Mouse (Mus musculus): Measurements from ENCODE around the gene Traf4. TPM values are rescaled to one million over a fixed set of nuclear protein-coding genes. Genes with fewer than 3 reads are reported as not detected.
A peak's percentile ranks its signal among the peaks of the same experiment; 100 is the strongest.

Gene Traf4
- polyA plus RNA-seq, 1 experiment from 2014 or later = 28.6 TPM

- H3K4me2 ChIP-seq (ENCODE audit: low read depth, low read length) = peak overlapping the region; percentile 100
- H3K4me3 ChIP-seq (ENCODE audit: low read depth, low read length) = peak overlapping the region; percentile 96
- WGBS (ENCODE audit: insufficient replicate concordance) = under 1% methylated on average over 22 of the region's 22 CpGs
- no peaks in the 10 kb centered on the region for H3K9me3 ChIP-seq (replicated peaks; ENCODE audit: control insufficient read depth, low read length)
- peaks cover 26% of the 10 kb centered on the region for H3K36me3 ChIP-seq (ENCODE audit: control insufficient read depth, insufficient read depth)
- no peaks in the 10 kb centered on the region for H3K27me3 ChIP-seq (ENCODE audit: control insufficient read depth, insufficient read depth, low read depth, low read length)
- ATAC-seq (ENCODE audit: low read depth) = no peak
- H3K9ac ChIP-seq (ENCODE audit: low read depth, low read length) = peak overlapping the region; percentile 98
- H3K4me1 ChIP-seq (ENCODE audit: control insufficient read depth, low read depth, low read length) = peaks cover 76% of the 10 kb centered on the region
- peak overlapping the region; percentile 87 for H3K27ac ChIP-seq (ENCODE audit: low read length)
Observed at GRCm38 (mm10) chr11:78163681-78164603, 1.4 kb downstream of the Traf4 start.

- Histone ChIP-seq H3K27me3 (ENCODE audit: control insufficient read depth, insufficient read depth, low read depth, low read length) (no peaks in the 10 kb centered on the region), H3K27ac (ENCODE audit: low read length) (peak overlapping the region; percentile 87; the same call in 1 of the 2 replicates), H3K9ac (ENCODE audit: low read depth, low read length) (peak overlapping the region; percentile 98), H3K9me3 (replicated peaks; ENCODE audit: control insufficient read depth, low read length) (no peaks in the 10 kb centered on the region), H3K4me2 (ENCODE audit: low read depth, low read length) (peak overlapping the region; percentile 100), H3K4me1 (ENCODE audit: control insufficient read depth, low read depth, low read length) (peaks cover 68% of the 10 kb centered on the region), H3K4me3 (ENCODE audit: low read depth, low read length) (peak overlapping the region; percentile 96), H3K36me3 (ENCODE audit: control insufficient read depth, insufficient read depth) (peaks cover 34% of the 10 kb centered on the region)
- no peak for ATAC-seq (ENCODE audit: low read depth)
- WGBS (ENCODE audit: insufficient replicate concordance) = 90% methylated on average over 2 of the region's 2 CpGs
Observed at GRCm38 (mm10) chr11:78163045-78163444, 2.3 kb downstream of the Traf4 start.

- Histone ChIP-seq H3K4me2 (ENCODE audit: low read depth, low read length) (peak overlapping the region; percentile 100), H3K27me3 (ENCODE audit: control insufficient read depth, insufficient read depth, low read depth, low read length) (no peaks in the 10 kb centered on the region), H3K9me3 (replicated peaks; ENCODE audit: control insufficient read depth, low read length) (no peaks in the 10 kb centered on the region), H3K4me1 (ENCODE audit: control insufficient read depth, low read depth, low read length) (peaks cover 63% of the 10 kb centered on the region), H3K4me3 (ENCODE audit: low read depth, low read length) (peak overlapping the region; percentile 96), H3K9ac (ENCODE audit: low read depth, low read length) (0 out of 2 replicates have a peak overlapping the region, but pooled peaks have one; percentile 98), H3K36me3 (ENCODE audit: control insufficient read depth, insufficient read depth) (peaks cover 40% of the 10 kb centered on the region), H3K27ac (ENCODE audit: low read length) (0 out of 2 replicates have a peak overlapping the region, but pooled peaks have one; percentile 30)
- ATAC-seq (ENCODE audit: low read depth) = no peak
- WGBS (ENCODE audit: insufficient replicate concordance) = 74% methylated on average over 6 of the region's 6 CpGs
Observed at GRCm38 (mm10) chr11:78162504-78162903, 2.9 kb downstream of the Traf4 start.

GRCm38 (mm10) chr11:78161968-78162367, 3.4 kb downstream of the Traf4 start:
- H3K4me1 ChIP-seq (ENCODE audit: control insufficient read depth, low read depth, low read length) = peaks cover 58% of the 10 kb centered on the region
- H3K9me3 ChIP-seq (replicated peaks; ENCODE audit: control insufficient read depth, low read length) = no peaks in the 10 kb centered on the region
- H3K4me2 ChIP-seq (ENCODE audit: low read depth, low read length) = no peak overlapping the region
- 52% methylated on average over 4 of the region's 4 CpGs for WGBS (ENCODE audit: insufficient replicate concordance)
- H3K27ac ChIP-seq (ENCODE audit: low read length) = no peak overlapping the region; the same call in 1 of the 2 replicates
- no peak for ATAC-seq (ENCODE audit: low read depth)
- no peak overlapping the region for H3K9ac ChIP-seq (ENCODE audit: low read depth, low read length)
- no peaks in the 10 kb centered on the region for H3K27me3 ChIP-seq (ENCODE audit: control insufficient read depth, insufficient read depth, low read depth, low read length)
- H3K4me3 ChIP-seq (ENCODE audit: low read depth, low read length) = no peak overlapping the region
- peaks cover 42% of the 10 kb centered on the region for H3K36me3 ChIP-seq (ENCODE audit: control insufficient read depth, insufficient read depth)

GRCm38 (mm10) chr11:78161169-78161568, 4.2 kb downstream of the Traf4 start:
- H3K36me3 ChIP-seq (ENCODE audit: control insufficient read depth, insufficient read depth) = peaks cover 42% of the 10 kb centered on the region
- no peak for ATAC-seq (ENCODE audit: low read depth)
- H3K27ac ChIP-seq (ENCODE audit: low read length) = no peak overlapping the region
- peaks cover 50% of the 10 kb centered on the region for H3K4me1 ChIP-seq (ENCODE audit: control insufficient read depth, low read depth, low read length)
- WGBS (ENCODE audit: insufficient replicate concordance) = 71% methylated on average over 14 of the region's 14 CpGs
- H3K9me3 ChIP-seq (replicated peaks; ENCODE audit: control insufficient read depth, low read length) = no peaks in the 10 kb centered on the region
- no peak overlapping the region for H3K4me3 ChIP-seq (ENCODE audit: low read depth, low read length)
- H3K27me3 ChIP-seq (ENCODE audit: control insufficient read depth, insufficient read depth, low read depth, low read length) = no peaks in the 10 kb centered on the region
- no peak overlapping the region for H3K4me2 ChIP-seq (ENCODE audit: low read depth, low read length)
- H3K9ac ChIP-seq (ENCODE audit: low read depth, low read length) = no peak overlapping the region

GRCm38 (mm10) chr11:78160675-78161074, 4.7 kb downstream of the Traf4 start:
- H3K4me2 ChIP-seq (ENCODE audit: low read depth, low read length) = no peak overlapping the region
- no peak overlapping the region for H3K4me3 ChIP-seq (ENCODE audit: low read depth, low read length)
- no peak for ATAC-seq (ENCODE audit: low read depth)
- H3K4me1 ChIP-seq (ENCODE audit: control insufficient read depth, low read depth, low read length) = peaks cover 45% of the 10 kb centered on the region
- no peaks in the 10 kb centered on the region for H3K27me3 ChIP-seq (ENCODE audit: control insufficient read depth, insufficient read depth, low read depth, low read length)
- H3K27ac ChIP-seq (ENCODE audit: low read length) = no peak overlapping the region
- no peak overlapping the region for H3K9ac ChIP-seq (ENCODE audit: low read depth, low read length)
- WGBS (ENCODE audit: insufficient replicate concordance) = 82% methylated on average over 3 of the region's 3 CpGs
- H3K9me3 ChIP-seq (replicated peaks; ENCODE audit: control insufficient read depth, low read length) = no peaks in the 10 kb centered on the region
- peaks cover 42% of the 10 kb centered on the region for H3K36me3 ChIP-seq (ENCODE audit: control insufficient read depth, insufficient read depth)

- Histone ChIP-seq H3K27ac (ENCODE audit: low read length) (no peak overlapping the region), H3K27me3 (ENCODE audit: control insufficient read depth, insufficient read depth, low read depth, low read length) (no peaks in the 10 kb centered on the region), H3K9ac (ENCODE audit: low read depth, low read length) (no peak overlapping the region), H3K36me3 (ENCODE audit: control insufficient read depth, insufficient read depth) (peaks cover 42% of the 10 kb centered on the region), H3K4me1 (ENCODE audit: control insufficient read depth, low read depth, low read length) (peaks cover 43% of the 10 kb centered on the region), H3K9me3 (replicated peaks; ENCODE audit: control insufficient read depth, low read length) (no peaks in the 10 kb centered on the region), H3K4me2 (ENCODE audit: low read depth, low read length) (no peak overlapping the region), H3K4me3 (ENCODE audit: low read depth, low read length) (no peak overlapping the region)
- WGBS (ENCODE audit: insufficient replicate concordance) = 88% methylated on average over 18 of the region's 18 CpGs
- no peak for ATAC-seq (ENCODE audit: low read depth)
Observed at GRCm38 (mm10) chr11:78160171-78160570, 5.2 kb downstream of the Traf4 start.

- Histone ChIP-seq H3K4me3 (ENCODE audit: low read depth, low read length) (no peak overlapping the region), H3K36me3 (ENCODE audit: control insufficient read depth, insufficient read depth) (peaks cover 42% of the 10 kb centered on the region), H3K27ac (ENCODE audit: low read length) (no peak overlapping the region), H3K4me2 (ENCODE audit: low read depth, low read length) (no peak overlapping the region), H3K9ac (ENCODE audit: low read depth, low read length) (no peak overlapping the region), H3K4me1 (ENCODE audit: control insufficient read depth, low read depth, low read length) (peaks cover 42% of the 10 kb centered on the region), H3K27me3 (ENCODE audit: control insufficient read depth, insufficient read depth, low read depth, low read length) (no peaks in the 10 kb centered on the region), H3K9me3 (replicated peaks; ENCODE audit: control insufficient read depth, low read length) (no peaks in the 10 kb centered on the region)
- WGBS (ENCODE audit: insufficient replicate concordance) = 88% methylated on average over 7 of the region's 7 CpGs
- no peak for ATAC-seq (ENCODE audit: low read depth)
Observed at GRCm38 (mm10) chr11:78159557-78159956, 5.8 kb downstream of the Traf4 start.

GRCm38 (mm10) chr11:78159096-78159495, 6.3 kb downstream of the Traf4 start:
- H3K9me3 ChIP-seq (replicated peaks; ENCODE audit: control insufficient read depth, low read length) = no peaks in the 10 kb centered on the region
- H3K36me3 ChIP-seq (ENCODE audit: control insufficient read depth, insufficient read depth) = peaks cover 42% of the 10 kb centered on the region
- no peak overlapping the region for H3K27ac ChIP-seq (ENCODE audit: low read length)
- no peaks in the 10 kb centered on the region for H3K27me3 ChIP-seq (ENCODE audit: control insufficient read depth, insufficient read depth, low read depth, low read length)
- H3K4me3 ChIP-seq (ENCODE audit: low read depth, low read length) = no peak overlapping the region
- no peak overlapping the region for H3K4me2 ChIP-seq (ENCODE audit: low read depth, low read length)
- ATAC-seq (ENCODE audit: low read depth) = peak; percentile 65
- H3K9ac ChIP-seq (ENCODE audit: low read depth, low read length) = no peak overlapping the region
- H3K4me1 ChIP-seq (ENCODE audit: control insufficient read depth, low read depth, low read length) = peaks cover 37% of the 10 kb centered on the region
- 11% methylated on average over 2 of the region's 2 CpGs for WGBS (ENCODE audit: insufficient replicate concordance)
